Mouse (Mus musculus) small intestine, adult 2 months (tissue): Measurements from ENCODE around the gene Lama2. TPM values are rescaled to one million over a fixed set of nuclear protein-coding genes. Genes with fewer than 3 reads are reported as not detected.

ENCODE experiments used
- H3K27ac ChIP-seq: fragments of 200-500 bp; 2 replicates; pipeline ENCODE4 v1.5.1; 2012; ENCODE audit warnings: low read depth, low read length, control low read depth, inconsistent platforms; ENCODE audit not compliant: insufficient read depth
- H3K27me3 ChIP-seq: fragments of 200-500 bp; 2 replicates; pipeline ENCODE4 v1.6.1; 2012; ENCODE audit warnings: mild to moderate bottlenecking, moderate library complexity, low read length, inconsistent platforms; ENCODE audit not compliant: control insufficient read depth, insufficient read depth
- H3K36me3 ChIP-seq: fragments of 200-500 bp; 2 replicates; pipeline ENCODE4 v1.6.1; 2012; ENCODE audit warnings: mild to moderate bottlenecking, low read length, control low read depth, inconsistent platforms; ENCODE audit not compliant: control insufficient read depth, insufficient read depth
- H3K4me1 ChIP-seq: fragments of 200-500 bp; 2 replicates; pipeline ENCODE4 v1.6.1; 2012; ENCODE audit warnings: low read length, inconsistent platforms, mixed read lengths; ENCODE audit not compliant: control insufficient read depth, insufficient read depth, insufficient read length
- H3K4me3 ChIP-seq: fragments of 200-500 bp; 2 replicates; pipeline ENCODE4 v1.5.1; 2012; ENCODE audit warnings: low read depth, mild to moderate bottlenecking, control low read depth, inconsistent platforms, low read length, moderate library complexity
- CTCF ChIP-seq: fragments of 200-500 bp; IDR thresholded peaks from 2 replicates; pipeline ENCODE4 v1.5.1; 2012; ENCODE audit warnings: low read depth, mild to moderate bottlenecking, control low read depth, inconsistent platforms, low read length, moderate library complexity, mixed read lengths; ENCODE audit not compliant: insufficient replicate concordance, insufficient read length; ENCODE audit errors: extremely low read depth
- POLR2A ChIP-seq: fragments of 200-500 bp; IDR thresholded peaks from 2 replicates; pipeline ENCODE4 v1.6.1; 2012; ENCODE audit warnings: low read depth, mild to moderate bottlenecking, control low read depth, inconsistent platforms, low read length, moderate library complexity
- WGBS: fragments of 180-500 bp; shearing (Covaris S2); methylation state at CpG from one replicate; pipeline ENCODE4 v1.1.7; 2018; 5-methylcytosine and 5-hydroxymethylcytosine counted together
- polyA plus RNA-seq: library from polyadenylated mRNA; depleted of rRNA; stranded (reverse); fragments of >200 nt; gene quantifications from 2 replicates; pipeline ENCODE4 v1.2.3, GENCODE M21; 2012

Lama2 gene
- polyA plus RNA-seq, 1 experiment = 1.7 TPM

- H3K4me1 ChIP-seq = no peaks in the 10 kb centered on the region
- no peak overlapping the region for H3K4me3 ChIP-seq
- H3K27ac ChIP-seq = no peak overlapping the region
- H3K27me3 ChIP-seq = no peaks in the 10 kb centered on the region
- no peak for TF ChIP-seq POLR2A
- TF ChIP-seq CTCF = no peak
- 80% methylated on average over 1 of the region's 1 CpGs for WGBS
- H3K36me3 ChIP-seq = no peaks in the 10 kb centered on the region
Observed at GRCm38 (mm10) chr10:27488452-27488851, 131.1 kb downstream of the Lama2 start.

GRCm38 (mm10) chr10:27484041-27484440 lies 135.5 kb downstream of the Lama2 start:
- Histone ChIP-seq H3K4me3 (no peak overlapping the region), H3K4me1 (no peaks in the 10 kb centered on the region), H3K27ac (no peak overlapping the region), H3K36me3 (no peaks in the 10 kb centered on the region), H3K27me3 (no peaks in the 10 kb centered on the region)
- TF ChIP-seq CTCF (no peak), POLR2A (no peak)
- 76% methylated on average over 1 of the region's 1 CpGs for WGBS

- no peak for TF ChIP-seq CTCF
- no peak for TF ChIP-seq POLR2A
Observed at GRCm38 (mm10) chr10:27475540-27475939, 144.0 kb downstream of the Lama2 start.

GRCm38 (mm10) chr10:27468274-27468673 lies 151.3 kb downstream of the Lama2 start:
- WGBS = 91% methylated on average over 1 of the region's 1 CpGs
- H3K36me3 ChIP-seq = no peaks in the 10 kb centered on the region
- H3K27ac ChIP-seq = no peak overlapping the region
- TF ChIP-seq POLR2A = no peak
- TF ChIP-seq CTCF = no peak
- H3K4me3 ChIP-seq = no peak overlapping the region
- H3K27me3 ChIP-seq = no peaks in the 10 kb centered on the region
- no peaks in the 10 kb centered on the region for H3K4me1 ChIP-seq

More at GRCm38 (mm10) chr10:27475540-27475939, 144.0 kb downstream of the Lama2 start:
- 60% methylated on average over 3 of the region's 3 CpGs for WGBS
- no peak overlapping the region for H3K4me3 ChIP-seq
- no peaks in the 10 kb centered on the region for H3K36me3 ChIP-seq
- no peaks in the 10 kb centered on the region for H3K4me1 ChIP-seq
- no peaks in the 10 kb centered on the region for H3K27me3 ChIP-seq
- no peak overlapping the region for H3K27ac ChIP-seq

- WGBS = 53% methylated on average over 5 of the region's 5 CpGs
- Histone ChIP-seq H3K4me1 (no peaks in the 10 kb centered on the region), H3K27ac (no peak overlapping the region), H3K4me3 (no peak overlapping the region), H3K27me3 (no peaks in the 10 kb centered on the region), H3K36me3 (no peaks in the 10 kb centered on the region)
- TF ChIP-seq CTCF = no peak
- no peak for TF ChIP-seq POLR2A
Observed at GRCm38 (mm10) chr10:27413583-27414465, 205.7 kb downstream of the Lama2 start.

- 71% methylated on average over 1 of the region's 1 CpGs for WGBS
- H3K27me3 ChIP-seq = no peaks in the 10 kb centered on the region
- no peak overlapping the region for H3K4me3 ChIP-seq
- TF ChIP-seq CTCF (no peak), POLR2A (no peak)
- H3K27ac ChIP-seq = no peak overlapping the region
- H3K4me1 ChIP-seq = no peaks in the 10 kb centered on the region
- no peaks in the 10 kb centered on the region for H3K36me3 ChIP-seq
Observed at GRCm38 (mm10) chr10:27390753-27391152, 228.8 kb downstream of the Lama2 start.

GRCm38 (mm10) chr10:27387531-27387930 lies 232.0 kb downstream of the Lama2 start:
- 18% methylated on average over 1 of the region's 1 CpGs for WGBS
- no peak overlapping the region for H3K4me3 ChIP-seq
- H3K27ac ChIP-seq = no peak overlapping the region
- H3K4me1 ChIP-seq = no peaks in the 10 kb centered on the region
- no peak for TF ChIP-seq CTCF
- no peak for TF ChIP-seq POLR2A
- H3K36me3 ChIP-seq = no peaks in the 10 kb centered on the region
- no peaks in the 10 kb centered on the region for H3K27me3 ChIP-seq
